9 mouse cellular contexts compared by ENCODE assay signal in genomic region chr17:30524451-30524850, GRCm38 (mm10). TPM values are rescaled to one million over a fixed set of nuclear protein-coding genes. Genes with fewer than 3 reads are reported as not detected.
DNase-seq lines count a peak whose midpoint lies in the region; ATAC-seq lines count a peak whose summit lies in the region.
"Had no signal": no experiment of that assay in that cellular context is flagged by ENCODE, and none has a peak within 500 bp of the region (broad histone marks: within the 10 kb centered on the region; RNA-seq: fewer than 3 reads in every experiment).

No protein-coding gene starts in this region.

- no peak for DNase-seq in frontal cortex, postnatal 14 days (ENCODE audit: low spot score in 2 of 2)
- peak; percentile 67 to 85 for DNase-seq in right cerebral cortex, postnatal 10 days (ENCODE audit: low spot score in 2 of 2)
- no peak for DNase-seq in right cerebral cortex, postnatal 4 days
- DNase-seq in left cerebral cortex, adult 18-20 months (ENCODE audit: low spot score in 2 of 2), result peak; percentile 68 to 84
- peak; percentile 26 to 31 for DNase-seq in thymus, postnatal 36 days
- no peak for DNase-seq in testis, postnatal 14 days (ENCODE audit: low spot score)
- DNase-seq in heart, postnatal 14 days, result no peak
- DNase-seq: gastrocnemius, postnatal 36 days had no signal

- ATAC-seq in frontal cortex, adult (ENCODE audit: low TSS enrichment), result peak; percentile 87

- intact Hi-C loops in heart, postnatal 14 days (cut with DNase I), result no loop called here

RNA-seq across cellular contexts. Expression of gene Btbd9, which starts 51.8 kb away (rescaled TPM):
- total RNA-seq in left cerebral cortex, adult 18-20 months (2021), result 100 to 1,000 TPM; 100 to 101 TPM
- total RNA-seq in heart, postnatal 14 days (2021), result 10 to 100 TPM; 20.9 to 22.4 TPM

Comparison
In these comparisons a context has a peak if more than half of its experiments do, and no peak if none do; other contexts are left out.
1. DNase-seq: peak in right cerebral cortex, postnatal 10 days (2 of 2), left cerebral cortex, adult 18-20 months (2 of 2) and thymus, postnatal 36 days (2 of 2); none in frontal cortex, postnatal 14 days (0 of 2), right cerebral cortex, postnatal 4 days (single experiment), testis, postnatal 14 days (single experiment) and heart, postnatal 14 days (0 of 2).
2. RNA of gene Btbd9, which starts 51.8 kb away (total RNA-seq): 100 to 101 TPM in left cerebral cortex, adult 18-20 months; 20.9 to 22.4 TPM in heart, postnatal 14 days; every median in the first group is over 4 times any median in the second.